Mouse (Mus musculus) T-helper 1 cell (primary cell): Measurements from ENCODE around the gene Cep57.

ENCODE experiments used
- in situ Hi-C: fragments of 300-600 bp; cut with MboI, MseI; formaldehyde crosslinking; loops from one replicate; pipeline ENCODE4 v1.15.1; 2025; ENCODE audit warnings: high pct_unique_total_duplicates

Gene Cep57

GRCm38 (mm10) chr9:13826832-13827405 lies at the start of gene Cep57:
TSS of gene Cep57 (minus strand) at chr9:13827107.
- in situ Hi-C loops = no loop called here

- in situ Hi-C loops = no loop called here
Observed at GRCm38 (mm10) chr9:13875340-13875739, 48.4 kb upstream of the Cep57 start.

GRCm38 (mm10) chr9:13874359-13874758 lies 47.5 kb upstream of the Cep57 start:
- in situ Hi-C loops = no loop called here

- in situ Hi-C loops = no loop called here
Observed at GRCm38 (mm10) chr9:13871631-13872030, 44.7 kb upstream of the Cep57 start.

GRCm38 (mm10) chr9:13867646-13868045 lies 40.7 kb upstream of the Cep57 start:
- in situ Hi-C loops = no loop called here

- in situ Hi-C loops = no loop called here
Observed at GRCm38 (mm10) chr9:13856777-13857176, 29.9 kb upstream of the Cep57 start.

GRCm38 (mm10) chr9:13856247-13856646 lies 29.3 kb upstream of the Cep57 start:
- in situ Hi-C loops = no loop called here

- in situ Hi-C loops = no loop called here
Observed at GRCm38 (mm10) chr9:13853876-13854275, 27.0 kb upstream of the Cep57 start.

GRCm38 (mm10) chr9:13848481-13849480 lies 21.9 kb upstream of the Cep57 start:
- in situ Hi-C loops = no loop called here

GRCm38 (mm10) chr9:13847591-13847990 lies 20.7 kb upstream of the Cep57 start:
- in situ Hi-C loops = no loop called here

GRCm38 (mm10) chr9:13836726-13837125 lies 9.8 kb upstream of the Cep57 start:
- in situ Hi-C loops = loop anchor here (10.0 kb wide), 1 partner anchor 958 kb away; no protein-coding TSS in a partner anchor

- in situ Hi-C loops = loop anchor here (10.0 kb wide), 1 partner anchor 960 kb away; no protein-coding TSS in a partner anchor
Observed at GRCm38 (mm10) chr9:13835256-13835655, 8.3 kb upstream of the Cep57 start.

- in situ Hi-C loops = no loop called here
Observed at GRCm38 (mm10) chr9:13828087-13828441, 1.2 kb upstream of the Cep57 start.

- in situ Hi-C loops = no loop called here
Observed at GRCm38 (mm10) chr9:13827406-13828086, 639 bp upstream of the Cep57 start, which contains the start of gene Fam76b. TSS of gene Fam76b (plus strand) at chr9:13827716.

GRCm38 (mm10) chr9:13826391-13826805 lies 509 bp downstream of the Cep57 start:
- in situ Hi-C loops = no loop called here

- in situ Hi-C loops = no loop called here
Observed at GRCm38 (mm10) chr9:13825896-13826295, 1.0 kb downstream of the Cep57 start.

GRCm38 (mm10) chr9:13820774-13821173 lies 6.1 kb downstream of the Cep57 start:
- in situ Hi-C loops = loop anchor here (25.0 kb wide), 1 partner anchor 1517 kb away; no protein-coding TSS in a partner anchor

GRCm38 (mm10) chr9:13818369-13818768 lies 8.5 kb downstream of the Cep57 start:
- in situ Hi-C loops = loop anchor here (25.0 kb wide), 1 partner anchor 1519 kb away; no protein-coding TSS in a partner anchor

- in situ Hi-C loops = loop anchor here (25.0 kb wide), 1 partner anchor 1527 kb away; no protein-coding TSS in a partner anchor
Observed at GRCm38 (mm10) chr9:13809937-13810336, 17.0 kb downstream of the Cep57 start.

GRCm38 (mm10) chr9:13807657-13808056 lies 19.2 kb downstream of the Cep57 start:
- in situ Hi-C loops = loop anchor here (25.0 kb wide), 1 partner anchor 1530 kb away; no protein-coding TSS in a partner anchor

GRCm38 (mm10) chr9:13806854-13807253 lies 20.1 kb downstream of the Cep57 start:
- in situ Hi-C loops = loop anchor here (25.0 kb wide), 1 partner anchor 1530 kb away; no protein-coding TSS in a partner anchor

- in situ Hi-C loops = loop anchor here (25.0 kb wide), 1 partner anchor 1533 kb away; no protein-coding TSS in a partner anchor
Observed at GRCm38 (mm10) chr9:13804480-13804879, 22.4 kb downstream of the Cep57 start.
